Mouse (Mus musculus) hindbrain, embryonic 16.5 days (tissue): Measurements from ENCODE around the gene Gm4969. TPM values are rescaled to one million over a fixed set of nuclear protein-coding genes. Genes with fewer than 3 reads are reported as not detected.

Source experiments
- ATAC-seq: fragments of 200-750 bp; cut with Nextera tagmentation; 2 replicates; pipeline ENCODE4 v1.8.0; 2017; ENCODE audit warnings: moderate TSS enrichment, moderate library complexity
- H3K27ac ChIP-seq: fragments of 300-500 bp; sonication (generic); 2 replicates; pipeline ENCODE4 v1.5.1; 2014; ENCODE audit warnings: low read depth, mild to moderate bottlenecking, control low read depth, low read length, moderate library complexity
- H3K27me3 ChIP-seq: fragments of 300-500 bp; sonication (generic); replicated peaks from 2 replicates; pipeline ENCODE4 v1.6.1; 2014; ENCODE audit warnings: low read length; ENCODE audit not compliant: control insufficient read depth, insufficient read depth
- H3K36me3 ChIP-seq: fragments of 300-500 bp; sonication (generic); 2 replicates; pipeline ENCODE4 v1.6.1; 2014; ENCODE audit warnings: mild to moderate bottlenecking, low read length, moderate library complexity, mixed read lengths; ENCODE audit not compliant: control insufficient read depth, insufficient read depth
- H3K4me1 ChIP-seq: fragments of 300-500 bp; sonication (generic); 2 replicates; pipeline ENCODE4 v1.6.1; 2014; ENCODE audit warnings: low read depth, low read length; ENCODE audit not compliant: control insufficient read depth, insufficient read depth
- H3K4me2 ChIP-seq: fragments of 300-500 bp; sonication (generic); 2 replicates; pipeline ENCODE4 v1.6.1; 2014; ENCODE audit warnings: mild to moderate bottlenecking, low read length, control low read depth, moderate library complexity
- H3K4me3 ChIP-seq: fragments of 300-500 bp; sonication (generic); 2 replicates; pipeline ENCODE4 v1.5.1; 2014; ENCODE audit warnings: mild to moderate bottlenecking, low read length, control low read depth, moderate library complexity
- H3K9ac ChIP-seq: fragments of 300-500 bp; sonication (generic); 2 replicates; pipeline ENCODE4 v1.6.1; 2014; ENCODE audit warnings: low read depth, mild to moderate bottlenecking, control low read depth, low read length, moderate library complexity
- H3K9me3 ChIP-seq: fragments of 300-500 bp; sonication (generic); 2 replicates; pipeline ENCODE4 v1.6.1; 2014; ENCODE audit warnings: mild to moderate bottlenecking, low read length, moderate library complexity; ENCODE audit not compliant: control insufficient read depth
- WGBS: fragments of 180-500 bp; shearing (Covaris S2); extraction: QIAGEN DNeasy Blood & Tissue Kit; methylation state at CpG from one replicate; pipeline ENCODE4 v1.1.7; 2014; 5-methylcytosine and 5-hydroxymethylcytosine counted together
- microRNA-seq: library from miRNA; unstranded; fragments of <30 nt; microRNA quantifications from one replicate; pipeline ENCODE4, GENCODE M21; 2017
- polyA plus RNA-seq: library from polyadenylated mRNA; unstranded; fragments of >200 nt; fragmentation: Nextera tagmentation; extraction: Ambion mirVana; gene quantifications from 2 replicates; pipeline ENCODE4 v1.2.1, GENCODE M21; 2015

The Gm4969 gene
- polyA plus RNA-seq, 1 experiment from 2014 or later, result 7.0 TPM

GRCm38 (mm10) chr7:19049252-19049651, 68.9 kb downstream of the Gm4969 start:
- Histone ChIP-seq H3K9ac (no peak overlapping the region), H3K27ac (no peak overlapping the region), H3K36me3 (peaks cover 60% of the 10 kb centered on the region), H3K4me3 (no peak overlapping the region), H3K4me1 (no peaks in the 10 kb centered on the region; the same call in 1 of the 2 replicates), H3K27me3 (no peaks in the 10 kb centered on the region), H3K4me2 (no peak overlapping the region), H3K9me3 (no peaks in the 10 kb centered on the region)
- no peak for ATAC-seq
- WGBS, result 90% methylated on average over 5 of the region's 5 CpGs

Small RNA genes lying within 50 kb of the gene (microRNA-seq; reads per million reads assigned to microRNA genes)
- gene Mir3100, result 0.62 reads per million

Other genes with a start within 250 kb of the Gm4969 start
- gene Pglyrp1, start 247.0 kb downstream of the Gm4969 start, polyA plus RNA-seq, result 31.2 and 36.7 TPM in 2 replicates
- 29.1 and 35.7 TPM in 2 replicates for gene Ccdc61, start 208.0 kb downstream of the Gm4969 start, polyA plus RNA-seq
- gene Nova2, start 192.5 kb downstream of the Gm4969 start, polyA plus RNA-seq, result 10.4 and 12.3 TPM in 2 replicates
- gene Nanos2, start 131.0 kb downstream of the Gm4969 start, polyA plus RNA-seq, result 0.65 and 0.85 TPM in 2 replicates
- 5.8 and 6.3 TPM in 2 replicates for gene Mypop, start 127.1 kb downstream of the Gm4969 start, polyA plus RNA-seq
- 26.8 and 27.3 TPM in 2 replicates for gene Irf2bp1, start 114.3 kb downstream of the Gm4969 start, polyA plus RNA-seq
- gene Foxa3, start 94.8 kb downstream of the Gm4969 start, polyA plus RNA-seq, result not detected in 2 replicates
- gene Sympk, start 94.0 kb downstream of the Gm4969 start, polyA plus RNA-seq, result 24.1 and 27.5 TPM in 2 replicates
- gene Rsph6a, start 63.7 kb downstream of the Gm4969 start, polyA plus RNA-seq, result 0.17 and 0.40 TPM in 2 replicates
- gene Dmwd, start 42.1 kb downstream of the Gm4969 start, polyA plus RNA-seq, result 29.1 and 30.0 TPM in 2 replicates
- gene Dmpk, start 34.5 kb downstream of the Gm4969 start, polyA plus RNA-seq, result 8.0 and 12.3 TPM in 2 replicates
- 1.9 and 2.9 TPM in 2 replicates for gene Six5, start 23.8 kb downstream of the Gm4969 start, polyA plus RNA-seq
- 16.4 and 17.7 TPM in 2 replicates for gene Fbxo46, start 1.5 kb upstream of the Gm4969 start, polyA plus RNA-seq
- gene Qpctl, start 30.9 kb upstream of the Gm4969 start, polyA plus RNA-seq, result 24.0 and 26.3 TPM in 2 replicates
- 107 and 110 TPM in 2 replicates for gene Snrpd2, start 31.4 kb upstream of the Gm4969 start, polyA plus RNA-seq
- 2.0 and 2.9 TPM in 2 replicates for gene Gipr, start 47.8 kb upstream of the Gm4969 start, polyA plus RNA-seq
- gene Eml2, start 58.1 kb upstream of the Gm4969 start, polyA plus RNA-seq, result 9.4 and 12.3 TPM in 2 replicates
- 3.1 and 4.4 TPM in 2 replicates for gene Gpr4, start 94.2 kb upstream of the Gm4969 start, polyA plus RNA-seq
- gene Opa3, start 110.0 kb upstream of the Gm4969 start, polyA plus RNA-seq, result 39.9 and 41.5 TPM in 2 replicates
- gene Vasp, start 153.4 kb upstream of the Gm4969 start, polyA plus RNA-seq, result 39.9 and 42.9 TPM in 2 replicates
- 0.79 and 1.5 TPM in 2 replicates for gene Ppm1n, start 161.7 kb upstream of the Gm4969 start, polyA plus RNA-seq
- 124 and 126 TPM in 2 replicates for gene Rtn2, start 164.3 kb upstream of the Gm4969 start, polyA plus RNA-seq
- 0.06 and 0.10 TPM in 2 replicates for gene Fosb, start 191.7 kb upstream of the Gm4969 start, polyA plus RNA-seq
- 80.6 and 87.2 TPM in 2 replicates for gene Ercc1, start 226.4 kb upstream of the Gm4969 start, polyA plus RNA-seq
- gene Cd3eap, start 241.1 kb upstream of the Gm4969 start, polyA plus RNA-seq, result 23.1 and 23.6 TPM in 2 replicates
- gene Ppp1r13l, start 241.4 kb upstream of the Gm4969 start, polyA plus RNA-seq, result 1.5 and 1.9 TPM in 2 replicates